Mouse (Mus musculus): ENCODE measurements around the gene Rgs7bp. TPM values are rescaled to one million over a fixed set of nuclear protein-coding genes. Genes with fewer than 3 reads are reported as not detected.

The Rgs7bp gene
- total and polyA plus RNA-seq, 3 experiments = not detected

DNA sequence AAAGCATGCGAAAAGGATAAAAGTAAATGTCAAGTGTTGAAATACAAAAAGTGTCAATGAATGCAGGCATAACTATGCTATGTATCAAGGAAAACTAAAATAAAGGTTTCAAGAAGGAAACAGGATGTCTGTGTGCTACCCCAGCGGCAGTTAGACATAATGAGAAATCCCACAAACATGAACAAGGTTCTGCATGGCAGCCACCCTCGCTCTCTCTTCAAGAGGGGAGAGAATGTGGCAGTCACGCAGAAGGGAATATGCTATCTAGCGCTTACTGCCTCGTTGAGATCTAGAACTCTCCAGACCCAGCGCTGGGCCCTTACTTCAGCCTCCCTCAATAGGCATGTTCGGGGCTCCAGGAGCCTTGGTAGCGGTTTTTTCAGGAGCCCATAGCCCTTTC lies 38.2 kb downstream of the Rgs7bp start:
- Histone ChIP-seq H3K79me2 (replicated peaks; ENCODE audit: control insufficient read depth, extremely low read depth, insufficient read depth, poor library complexity, severe bottlenecking) (no peaks in the 10 kb centered on the region), H3K4me2 (ENCODE audit: insufficient read depth, low read depth, poor library complexity, severe bottlenecking) (peak overlapping the region; percentile 24; the same call in 1 of the 2 replicates), H3K36me3 (replicated peaks in 1 of 2; ENCODE audit: control insufficient read depth in 1 of 2, insufficient read depth in 1 of 2, low read length in 1 of 2) (no peaks in the 10 kb centered on the region), H3K4me3 (replicated peaks in 1 of 3; ENCODE audit: low read depth in 2 of 3, low read length in 2 of 3, poor library complexity in 1 of 3) (no peak overlapping the region), H3K27ac (ENCODE audit: insufficient read depth, low read depth) (no peak overlapping the region), H3K9me3 (replicated peaks; ENCODE audit: low read length) (no peaks in the 10 kb centered on the region), H3K4me1 (ENCODE audit: control insufficient read depth in 1 of 2, insufficient read depth in 2 of 2) (no peaks in the 10 kb centered on the region), H3K9ac (ENCODE audit: insufficient read depth, low read depth) (no peak overlapping the region), H3K27me3 (replicated peaks) (no peaks in the 10 kb centered on the region)
- TF ChIP-seq ZNF384 (IDR thresholded peaks at IDR 0.05; ENCODE audit: low read depth, low read length) = no peak
- TF ChIP-seq SIN3A (IDR thresholded peaks at IDR 0.05; ENCODE audit: low read length) = no peak
- TF ChIP-seq HCFC1 (IDR thresholded peaks at IDR 0.05; ENCODE audit: low read depth, low read length) = no peak
- no peak for DNase-seq (ENCODE audit: extremely low read depth)
- in situ Hi-C loops (cut with MboI; ENCODE audit: low pct_ligation_motif_present, low pct_unique_long_range_greater_than_20kb, low sequenced_read_pairs) = no loop called here
- dilution Hi-C loops (cut with MboI; ENCODE audit: extremely low pct_ligation_motif_present, extremely low pct_unique_long_range_greater_than_20kb, low sequenced_read_pairs) = no loop called here

DNA sequence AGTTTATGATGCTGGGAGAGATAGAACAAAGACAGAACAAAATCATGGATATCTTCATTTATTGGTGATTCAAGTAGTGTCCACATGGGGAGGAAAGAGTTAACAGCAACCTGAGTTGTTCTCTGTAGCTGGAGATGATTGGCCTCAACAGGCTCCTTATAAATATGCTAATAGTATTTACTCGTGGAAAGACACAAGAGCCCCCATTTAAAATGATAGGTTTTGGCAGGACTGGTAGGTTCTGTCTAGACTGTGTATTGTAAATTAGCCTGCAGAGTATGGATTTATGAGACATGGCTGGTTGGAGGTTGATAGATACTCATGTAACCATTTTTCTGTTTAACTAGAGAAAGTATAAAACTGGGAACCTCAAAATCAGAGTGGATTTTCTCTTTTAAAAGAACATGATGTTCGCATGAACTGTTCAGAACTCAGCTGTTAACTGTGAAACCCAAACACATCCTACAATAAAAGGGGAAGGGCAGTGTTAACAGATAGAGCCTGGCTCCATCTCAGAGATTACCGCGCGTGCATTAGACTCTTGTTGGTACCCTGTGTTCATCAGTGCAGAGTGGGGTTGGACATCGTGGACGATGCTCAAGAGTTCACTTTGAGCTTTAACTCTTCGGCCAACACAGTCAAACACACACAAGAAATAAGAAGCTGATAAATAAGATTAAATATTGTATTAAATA lies 38.9 kb downstream of the Rgs7bp start:
- H3K36me3 ChIP-seq (replicated peaks in 1 of 2; ENCODE audit: control insufficient read depth in 1 of 2, insufficient read depth in 1 of 2, low read length in 1 of 2) = no peaks in the 10 kb centered on the region
- in situ Hi-C loops (cut with MboI; ENCODE audit: low pct_ligation_motif_present, low pct_unique_long_range_greater_than_20kb, low sequenced_read_pairs) = no loop called here
- no peaks in the 10 kb centered on the region for H3K9me3 ChIP-seq (replicated peaks; ENCODE audit: low read length)
- DNase-seq (ENCODE audit: extremely low read depth) = no peak
- no peak overlapping the region for H3K9ac ChIP-seq (ENCODE audit: insufficient read depth, low read depth)
- H3K4me3 ChIP-seq (replicated peaks in 1 of 3; ENCODE audit: low read depth in 2 of 3, low read length in 2 of 3, poor library complexity in 1 of 3) = no peak overlapping the region
- no peaks in the 10 kb centered on the region for H3K4me1 ChIP-seq (ENCODE audit: control insufficient read depth in 1 of 2, insufficient read depth in 2 of 2)
- H3K27me3 ChIP-seq (replicated peaks) = no peaks in the 10 kb centered on the region
- no peak overlapping the region for H3K27ac ChIP-seq (ENCODE audit: insufficient read depth, low read depth)
- H3K79me2 ChIP-seq (replicated peaks; ENCODE audit: control insufficient read depth, extremely low read depth, insufficient read depth, poor library complexity, severe bottlenecking) = no peaks in the 10 kb centered on the region
- TF ChIP-seq GABPA (IDR thresholded peaks at IDR 0.05; ENCODE audit: insufficient replicate concordance, low read depth, low read length) = no peak
- TF ChIP-seq UBTF (IDR thresholded peaks at IDR 0.05; ENCODE audit: low read depth, low read length) = no peak
- no peak for TF ChIP-seq POLR2AphosphoS2 (IDR thresholded peaks at IDR 0.05; ENCODE audit: low read depth, low read length)
- TF ChIP-seq TBP (conservative IDR thresholded peaks at IDR 0.05; ENCODE audit: low read depth, low read length) = no peak
- no peak for TF ChIP-seq NELFE (IDR thresholded peaks at IDR 0.05; ENCODE audit: low read depth, low read length)
- TF ChIP-seq ELF1 (IDR thresholded peaks at IDR 0.05; ENCODE audit: low read depth, low read length) = no peak
- no peak for TF ChIP-seq ZNF384 (IDR thresholded peaks at IDR 0.05; ENCODE audit: low read depth, low read length)
- no peak for TF ChIP-seq BHLHE40 (IDR thresholded peaks at IDR 0.05; ENCODE audit: low read depth, low read length)
- no peak for TF ChIP-seq HCFC1 (IDR thresholded peaks at IDR 0.05; ENCODE audit: low read depth, low read length)
- no peak for TF ChIP-seq ZMIZ1 (IDR thresholded peaks at IDR 0.05; ENCODE audit: low read depth, low read length)
- TF ChIP-seq MAFK (IDR thresholded peaks at IDR 0.05; ENCODE audit: insufficient replicate concordance, low read length) = no peak
- no peak for TF ChIP-seq MEF2A (IDR thresholded peaks at IDR 0.05; ENCODE audit: borderline replicate concordance, low read depth, low read length)
- TF ChIP-seq IRF4 (IDR thresholded peaks at IDR 0.05; ENCODE audit: low read depth, low read length) = no peak
- no peak for TF ChIP-seq SMC3 (IDR thresholded peaks at IDR 0.05; ENCODE audit: low read depth, low read length)
- no peak for TF ChIP-seq JUND (conservative IDR thresholded peaks at IDR 0.05; ENCODE audit: low read depth, low read length)
- no peak overlapping the region for H3K4me2 ChIP-seq (ENCODE audit: insufficient read depth, low read depth, poor library complexity, severe bottlenecking)
- dilution Hi-C loops (cut with MboI; ENCODE audit: extremely low pct_ligation_motif_present, extremely low pct_unique_long_range_greater_than_20kb, low sequenced_read_pairs) = no loop called here

All from CH12.LX (cell line).